Mouse (Mus musculus): ENCODE measurements around the gene Sdc1. TPM values are rescaled to one million over a fixed set of nuclear protein-coding genes. Genes with fewer than 3 reads are reported as not detected.

Sdc1 gene
- polyA plus RNA-seq, 1 experiment from 2014 or later = 59.1 TPM

DNA sequence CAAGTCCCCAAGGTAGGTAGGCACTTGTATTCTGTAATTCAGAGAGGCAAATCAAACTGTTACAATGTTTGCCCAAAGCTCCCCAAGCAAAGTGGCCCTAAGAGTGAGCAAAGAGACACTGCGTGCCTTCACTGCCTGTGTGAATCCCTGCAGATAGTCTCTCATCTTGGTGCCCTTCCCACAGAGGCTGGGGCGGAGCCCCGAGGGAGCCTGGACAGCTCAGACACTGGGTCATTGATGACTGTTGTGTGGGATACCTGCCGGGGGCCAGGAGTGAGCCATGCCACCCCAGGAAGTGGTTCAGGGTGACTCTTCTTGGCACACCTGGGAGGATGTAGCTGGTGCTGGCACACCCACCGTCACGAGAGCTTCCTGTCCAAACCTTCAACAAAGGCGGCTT lies 10.1 kb upstream of the Sdc1 start:
- Histone ChIP-seq H3K4me2 (ENCODE audit: low read depth) (no peak overlapping the region), H3K36me3 (ENCODE audit: control insufficient read depth, insufficient read depth, low read length) (peaks cover 3% of the 10 kb centered on the region; the same call in 1 of the 2 replicates), H3K27me3 (ENCODE audit: control insufficient read depth, insufficient read depth, low read length) (no peaks in the 10 kb centered on the region), H3K4me1 (ENCODE audit: control insufficient read depth, insufficient read depth, low read length) (no peaks in the 10 kb centered on the region), H3K9ac (ENCODE audit: low read length) (no peak overlapping the region), H3K4me3 (ENCODE audit: low read depth, low read length) (no peak overlapping the region), H3K27ac (ENCODE audit: low read depth, low read length) (no peak overlapping the region), H3K9me3 (ENCODE audit: control insufficient read depth, low read length) (no peaks in the 10 kb centered on the region)
- ATAC-seq (ENCODE audit: insufficient read depth, low FRiP score, low TSS enrichment) (no peak), DNase-seq (ENCODE audit: low spot score) (no peak)
- WGBS = 79% methylated on average over 7 of the region's 7 CpGs

DNA sequence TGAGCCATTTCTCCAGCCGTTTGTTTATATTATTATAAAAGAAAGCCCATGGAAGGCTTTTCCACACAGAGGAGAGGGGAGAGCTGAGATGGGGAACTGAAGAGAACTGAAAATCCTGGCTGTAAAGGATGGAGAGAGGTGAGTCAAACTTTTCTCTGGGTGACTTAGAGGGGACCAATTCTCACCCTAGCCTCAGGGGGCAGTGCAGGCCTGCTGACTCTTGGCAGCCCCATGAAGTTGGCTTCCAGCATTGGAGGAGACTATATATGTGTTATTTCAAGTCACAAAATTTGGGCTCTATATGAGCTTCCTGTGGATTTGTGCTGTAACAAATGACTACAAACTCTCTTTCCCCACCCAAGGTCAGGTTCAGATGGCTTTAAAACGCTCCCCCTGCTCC lies 8.5 kb upstream of the Sdc1 start:
- no peaks in the 10 kb centered on the region for H3K27me3 ChIP-seq (ENCODE audit: control insufficient read depth, insufficient read depth, low read length)
- H3K4me1 ChIP-seq (ENCODE audit: control insufficient read depth, insufficient read depth, low read length) = no peaks in the 10 kb centered on the region
- no peaks in the 10 kb centered on the region for H3K36me3 ChIP-seq (ENCODE audit: control insufficient read depth, insufficient read depth, low read length)
- H3K9ac ChIP-seq (ENCODE audit: low read length) = no peak overlapping the region
- H3K27ac ChIP-seq (ENCODE audit: low read depth, low read length) = no peak overlapping the region
- no peaks in the 10 kb centered on the region for H3K9me3 ChIP-seq (ENCODE audit: control insufficient read depth, low read length)
- H3K4me3 ChIP-seq (ENCODE audit: low read depth, low read length) = no peak overlapping the region
- no peak for ATAC-seq (ENCODE audit: insufficient read depth, low FRiP score, low TSS enrichment)
- no peak for DNase-seq (ENCODE audit: low spot score)
- no peak overlapping the region for H3K4me2 ChIP-seq (ENCODE audit: low read depth)
- 76% methylated on average over 2 of the region's 2 CpGs for WGBS

DNA sequence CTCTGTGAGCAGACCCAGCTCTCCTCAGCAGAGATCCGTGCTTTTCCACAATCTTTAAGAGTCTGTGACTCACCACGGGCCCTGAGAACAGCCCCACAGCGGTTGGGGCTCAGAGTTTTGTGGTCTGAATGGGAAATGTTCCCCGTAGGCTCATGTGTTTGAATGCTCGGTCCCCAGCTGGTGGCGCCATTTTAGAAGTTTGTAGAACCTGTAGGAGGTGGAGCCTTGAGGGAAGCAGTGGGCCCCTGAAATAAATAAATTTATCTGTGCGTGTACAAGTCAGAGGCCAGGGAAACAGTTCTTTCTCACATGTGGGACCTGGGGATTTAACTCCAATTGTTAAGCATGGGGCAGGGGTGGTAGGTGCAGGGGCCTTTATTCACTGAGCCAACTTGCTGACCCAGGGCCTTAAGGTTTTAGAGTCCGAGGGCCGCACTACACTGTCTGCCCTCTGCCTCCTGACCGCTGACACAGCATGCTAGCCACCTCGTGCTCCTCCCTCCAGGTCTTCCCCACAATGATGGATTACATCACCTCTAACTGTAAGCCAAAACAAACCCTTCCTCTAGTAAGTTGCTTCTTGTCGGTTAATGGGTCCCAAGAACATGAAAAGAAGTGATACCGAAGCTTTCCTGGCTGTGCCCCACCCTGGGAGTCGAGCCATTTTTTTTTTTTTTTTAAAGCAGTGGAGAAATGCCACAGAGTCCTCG lies 6.7 kb upstream of the Sdc1 start:
- WGBS = 85% methylated on average over 15 of the region's 15 CpGs
- ATAC-seq (ENCODE audit: insufficient read depth, low FRiP score, low TSS enrichment) (no peak), DNase-seq (ENCODE audit: low spot score) (no peak)

DNA sequence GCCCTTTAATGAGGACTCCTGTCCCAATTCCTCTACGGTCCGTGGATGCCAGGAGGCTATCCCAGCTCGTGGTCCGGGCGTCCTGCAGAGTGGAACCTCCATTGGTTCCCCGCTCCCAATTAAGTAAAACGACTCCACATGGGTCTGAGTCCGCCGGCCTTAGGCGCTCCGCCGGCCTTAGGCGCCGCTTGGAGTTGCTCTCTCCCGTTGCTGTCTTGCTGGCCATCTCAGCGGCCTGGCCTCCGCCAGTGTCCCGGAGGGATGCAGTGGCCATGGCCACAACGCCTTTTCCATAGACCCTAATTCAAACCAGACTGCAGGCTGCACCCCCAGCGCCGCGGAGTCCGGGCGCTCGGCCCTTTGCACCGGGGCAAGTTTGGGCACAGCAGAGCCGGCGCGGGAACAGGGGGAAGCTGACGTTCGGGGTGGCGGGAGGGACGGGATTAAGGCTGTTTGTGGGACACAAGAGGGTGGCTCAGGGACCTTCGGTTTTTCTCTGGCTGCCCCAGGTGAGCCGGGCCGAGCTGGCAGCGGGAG lies 789 bp downstream of the Sdc1 start:
- DNase-seq (ENCODE audit: low spot score) (peak; percentile 77), ATAC-seq (ENCODE audit: insufficient read depth, low FRiP score, low TSS enrichment) (peak; percentile 24; the same call in 1 of the 2 replicates)
- Histone ChIP-seq H3K9ac (ENCODE audit: low read length) (peak overlapping the region; percentile 94), H3K4me2 (ENCODE audit: low read depth) (peak overlapping the region; percentile 94), H3K4me3 (ENCODE audit: low read depth, low read length) (peak overlapping the region; percentile 87), H3K36me3 (ENCODE audit: control insufficient read depth, insufficient read depth, low read length) (no peaks in the 10 kb centered on the region), H3K27me3 (ENCODE audit: control insufficient read depth, insufficient read depth, low read length) (no peaks in the 10 kb centered on the region), H3K4me1 (ENCODE audit: control insufficient read depth, insufficient read depth, low read length) (peaks cover 6% of the 10 kb centered on the region), H3K27ac (ENCODE audit: low read depth, low read length) (peak overlapping the region; percentile 73), H3K9me3 (ENCODE audit: control insufficient read depth, low read length) (no peaks in the 10 kb centered on the region)
- under 1% methylated on average over 37 of the region's 37 CpGs for WGBS

More for the DNA sequence above, 6.7 kb upstream of the Sdc1 start:
- Histone ChIP-seq H3K9ac (ENCODE audit: low read length) (no peak overlapping the region), H3K4me2 (ENCODE audit: low read depth) (no peak overlapping the region), H3K9me3 (ENCODE audit: control insufficient read depth, low read length) (no peaks in the 10 kb centered on the region), H3K4me3 (ENCODE audit: low read depth, low read length) (no peak overlapping the region), H3K27ac (ENCODE audit: low read depth, low read length) (no peak overlapping the region), H3K27me3 (ENCODE audit: control insufficient read depth, insufficient read depth, low read length) (no peaks in the 10 kb centered on the region), H3K4me1 (ENCODE audit: control insufficient read depth, insufficient read depth, low read length) (no peaks in the 10 kb centered on the region), H3K36me3 (ENCODE audit: control insufficient read depth, insufficient read depth, low read length) (no peaks in the 10 kb centered on the region)

DNA sequence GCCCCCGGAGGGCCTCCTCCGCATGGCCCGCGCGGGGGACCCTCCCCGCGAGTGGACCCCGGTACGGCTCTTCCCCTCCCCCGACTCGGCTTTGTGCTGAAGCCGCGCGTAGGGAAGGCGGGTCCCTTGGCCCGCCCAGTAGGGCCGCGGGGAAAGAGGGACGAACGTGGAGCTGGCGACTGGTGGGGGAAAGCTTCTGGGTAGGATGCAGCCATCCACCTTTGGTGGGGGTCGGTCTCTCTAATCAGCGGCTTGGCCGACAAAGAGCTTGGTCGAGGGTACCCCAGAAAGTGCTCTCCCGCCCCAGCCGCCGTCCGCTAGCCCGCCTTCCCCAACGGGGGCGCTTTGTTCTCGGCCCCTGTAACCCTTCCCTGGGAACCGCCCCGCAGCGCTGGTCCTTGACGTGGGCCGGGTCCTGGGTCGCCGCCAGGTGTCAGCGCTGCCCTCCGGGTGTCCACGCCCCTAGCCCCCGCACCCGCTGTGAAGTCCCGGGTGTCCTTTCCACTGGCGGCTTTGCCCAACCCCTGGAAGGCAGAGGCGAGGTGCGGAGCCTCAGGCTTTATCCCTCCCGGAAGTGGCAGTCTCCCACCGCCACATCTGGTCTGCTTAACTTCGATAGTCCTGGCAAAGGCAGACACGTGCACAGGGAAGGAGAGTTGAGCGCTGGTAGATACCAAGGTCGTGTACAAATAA lies 1.5 kb downstream of the Sdc1 start:
- H3K4me2 ChIP-seq (ENCODE audit: low read depth) = peak overlapping the region; percentile 94
- H3K9ac ChIP-seq (ENCODE audit: low read length) = peak overlapping the region; percentile 94
- H3K27ac ChIP-seq (ENCODE audit: low read depth, low read length) = peak overlapping the region; percentile 73
- H3K9me3 ChIP-seq (ENCODE audit: control insufficient read depth, low read length) = no peaks in the 10 kb centered on the region
- DNase-seq (ENCODE audit: low spot score) (peak; percentile 72), ATAC-seq (ENCODE audit: insufficient read depth, low FRiP score, low TSS enrichment) (peak; percentile 54)
- peak overlapping the region; percentile 87 for H3K4me3 ChIP-seq (ENCODE audit: low read depth, low read length)
- H3K27me3 ChIP-seq (ENCODE audit: control insufficient read depth, insufficient read depth, low read length) = no peaks in the 10 kb centered on the region
- no peaks in the 10 kb centered on the region for H3K36me3 ChIP-seq (ENCODE audit: control insufficient read depth, insufficient read depth, low read length)
- WGBS = under 1% methylated on average over 43 of the region's 55 CpGs
- peaks cover 6% of the 10 kb centered on the region for H3K4me1 ChIP-seq (ENCODE audit: control insufficient read depth, insufficient read depth, low read length)

DNA sequence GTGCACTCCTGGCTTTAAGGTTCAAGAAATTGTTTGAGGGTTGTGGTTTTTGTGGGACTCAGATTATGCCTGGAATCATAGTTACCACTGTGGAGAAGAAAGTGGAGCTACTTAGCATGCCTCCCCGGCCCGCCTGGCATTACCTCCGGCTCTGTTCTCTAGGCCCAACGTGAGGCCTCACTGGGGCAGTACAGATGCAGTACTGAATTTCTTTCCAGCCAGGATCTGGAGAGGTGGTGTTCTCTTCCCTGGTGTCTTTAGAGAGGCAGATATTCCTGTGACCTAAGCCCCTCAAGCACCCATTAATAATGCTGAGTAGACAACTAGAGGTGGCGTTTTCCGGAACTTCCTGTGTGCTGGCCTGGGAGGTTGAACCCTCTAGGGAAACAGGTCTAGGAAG lies 2.2 kb downstream of the Sdc1 start:
- Histone ChIP-seq H3K9ac (ENCODE audit: low read length) (peak overlapping the region; percentile 94), H3K4me2 (ENCODE audit: low read depth) (peak overlapping the region; percentile 94), H3K4me1 (ENCODE audit: control insufficient read depth, insufficient read depth, low read length) (peaks cover 6% of the 10 kb centered on the region), H3K9me3 (ENCODE audit: control insufficient read depth, low read length) (no peaks in the 10 kb centered on the region), H3K36me3 (ENCODE audit: control insufficient read depth, insufficient read depth, low read length) (no peaks in the 10 kb centered on the region), H3K27ac (ENCODE audit: low read depth, low read length) (no peak overlapping the region), H3K27me3 (ENCODE audit: control insufficient read depth, insufficient read depth, low read length) (no peaks in the 10 kb centered on the region), H3K4me3 (ENCODE audit: low read depth, low read length) (peak overlapping the region; percentile 87)
- no peak for ATAC-seq (ENCODE audit: insufficient read depth, low FRiP score, low TSS enrichment)
- 18% methylated on average over 6 of the region's 6 CpGs for WGBS
- DNase-seq (ENCODE audit: low spot score) = no peak

DNA sequence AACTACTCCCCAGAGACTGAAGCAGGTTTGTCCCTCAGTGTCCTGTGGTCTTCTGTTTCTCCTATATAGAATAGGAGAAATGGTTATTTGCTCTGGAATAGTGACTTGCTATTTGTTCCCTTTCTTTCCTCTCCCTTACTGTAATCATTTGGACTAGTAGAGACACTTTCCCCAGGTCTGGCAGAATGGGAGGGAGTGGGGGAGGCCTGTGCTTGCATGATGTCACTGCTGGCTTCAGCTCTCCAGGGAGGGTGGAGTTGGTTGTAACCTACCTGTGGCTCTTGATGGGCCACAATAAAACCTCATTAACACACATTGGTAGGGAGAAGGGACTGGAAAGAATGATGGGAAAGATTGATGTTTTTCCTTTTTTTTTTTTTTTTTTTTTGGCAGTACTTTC lies 3.1 kb downstream of the Sdc1 start:
- no peak overlapping the region for H3K4me3 ChIP-seq (ENCODE audit: low read depth, low read length)
- no peaks in the 10 kb centered on the region for H3K9me3 ChIP-seq (ENCODE audit: control insufficient read depth, low read length)
- no peak overlapping the region for H3K9ac ChIP-seq (ENCODE audit: low read length)
- H3K4me1 ChIP-seq (ENCODE audit: control insufficient read depth, insufficient read depth, low read length) = peaks cover 6% of the 10 kb centered on the region
- no peak overlapping the region for H3K27ac ChIP-seq (ENCODE audit: low read depth, low read length)
- DNase-seq (ENCODE audit: low spot score) = no peak
- no peaks in the 10 kb centered on the region for H3K36me3 ChIP-seq (ENCODE audit: control insufficient read depth, insufficient read depth, low read length)
- H3K27me3 ChIP-seq (ENCODE audit: control insufficient read depth, insufficient read depth, low read length) = no peaks in the 10 kb centered on the region
- no peak overlapping the region for H3K4me2 ChIP-seq (ENCODE audit: low read depth)
- ATAC-seq (ENCODE audit: insufficient read depth, low FRiP score, low TSS enrichment) = no peak

DNA sequence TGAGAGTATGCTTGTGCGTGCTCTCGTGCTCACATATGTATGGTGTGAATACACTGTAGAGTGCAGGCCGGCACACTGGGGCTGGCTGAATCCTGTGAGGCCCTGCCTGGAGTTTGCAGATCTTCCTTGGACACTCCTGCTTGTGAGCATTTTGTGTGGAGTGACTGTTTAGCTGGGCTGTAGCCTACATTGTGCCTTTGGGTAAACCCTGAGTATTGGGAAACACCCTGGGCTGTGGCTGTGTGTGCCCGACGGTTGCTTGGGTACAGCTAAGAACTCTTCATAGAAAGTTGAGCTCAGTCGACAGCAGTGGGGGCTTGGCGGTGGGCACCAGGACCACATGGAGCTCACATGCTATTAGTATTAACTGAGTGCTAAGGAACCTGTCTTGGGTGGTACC lies 5.1 kb downstream of the Sdc1 start:
- WGBS = 92% methylated on average over 7 of the region's 7 CpGs
- no peaks in the 10 kb centered on the region; the same call in 1 of the 2 replicates for H3K36me3 ChIP-seq (ENCODE audit: control insufficient read depth, insufficient read depth, low read length)
- no peaks in the 10 kb centered on the region for H3K9me3 ChIP-seq (ENCODE audit: control insufficient read depth, low read length)
- no peak overlapping the region for H3K4me3 ChIP-seq (ENCODE audit: low read depth, low read length)
- peaks cover 6% of the 10 kb centered on the region for H3K4me1 ChIP-seq (ENCODE audit: control insufficient read depth, insufficient read depth, low read length)
- H3K9ac ChIP-seq (ENCODE audit: low read length) = no peak overlapping the region
- H3K27ac ChIP-seq (ENCODE audit: low read depth, low read length) = no peak overlapping the region
- no peaks in the 10 kb centered on the region for H3K27me3 ChIP-seq (ENCODE audit: control insufficient read depth, insufficient read depth, low read length)
- no peak for DNase-seq (ENCODE audit: low spot score)
- no peak for ATAC-seq (ENCODE audit: insufficient read depth, low FRiP score, low TSS enrichment)
- H3K4me2 ChIP-seq (ENCODE audit: low read depth) = no peak overlapping the region

DNA sequence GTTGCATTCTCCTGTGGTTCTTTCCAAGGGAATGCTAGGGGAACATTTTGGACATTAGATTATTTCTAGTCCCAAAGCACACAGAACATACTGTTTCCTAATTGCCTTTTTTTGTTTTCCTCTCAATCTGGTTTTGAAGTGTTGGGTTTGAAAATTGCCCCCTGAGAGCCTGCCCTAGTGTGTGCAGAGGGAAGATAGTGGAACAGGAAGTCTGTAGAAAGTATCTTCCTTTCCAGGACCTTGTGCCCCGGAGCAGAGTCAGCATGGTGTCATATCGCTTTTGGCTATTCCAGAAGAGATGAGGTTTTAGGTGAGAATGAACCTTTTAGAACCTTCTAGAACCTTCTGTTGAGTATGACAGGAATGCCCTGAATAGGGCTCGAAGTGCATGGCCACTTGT lies 5.6 kb downstream of the Sdc1 start:
- 93% methylated on average over 3 of the region's 3 CpGs for WGBS
- no peak for DNase-seq (ENCODE audit: low spot score)

More for the DNA sequence above, 5.6 kb downstream of the Sdc1 start:
- no peak overlapping the region for H3K27ac ChIP-seq (ENCODE audit: low read depth, low read length)
- H3K27me3 ChIP-seq (ENCODE audit: control insufficient read depth, insufficient read depth, low read length) = no peaks in the 10 kb centered on the region
- no peaks in the 10 kb centered on the region for H3K9me3 ChIP-seq (ENCODE audit: control insufficient read depth, low read length)
- H3K4me1 ChIP-seq (ENCODE audit: control insufficient read depth, insufficient read depth, low read length) = peaks cover 6% of the 10 kb centered on the region
- no peak overlapping the region for H3K4me3 ChIP-seq (ENCODE audit: low read depth, low read length)
- no peak overlapping the region for H3K4me2 ChIP-seq (ENCODE audit: low read depth)
- no peaks in the 10 kb centered on the region; the same call in 1 of the 2 replicates for H3K36me3 ChIP-seq (ENCODE audit: control insufficient read depth, insufficient read depth, low read length)
- ATAC-seq (ENCODE audit: insufficient read depth, low FRiP score, low TSS enrichment) = no peak
- no peak overlapping the region for H3K9ac ChIP-seq (ENCODE audit: low read length)

Data from neural tube, embryonic 11.5 days (tissue).